Mouse (Mus musculus): ENCODE results near the gene Coro1c. TPM values are rescaled to one million over a fixed set of nuclear protein-coding genes. Genes with fewer than 3 reads are reported as not detected.

The Coro1c gene
- 10 to 100 TPM; 25.0 to 48.5 TPM for polyA plus RNA-seq (2012; fragmentation: generic; extraction: Trizol)

GRCm38 (mm10) chr5:113908592-113909441, at the start of gene Coro1c:
Gene Coro1c, minus strand, starts transcription at chr5:113908758.

GRCm38 (mm10) chr5:113832490-113832901, 76.1 kb downstream of the Coro1c start, which contains the start of gene Selplg:
Gene Selplg, minus strand, starts transcription at chr5:113832644.

GRCm38 (mm10) chr5:113800280-113800679, 108.3 kb downstream of the Coro1c start, which contains the start of gene Tmem119:
Gene Tmem119, minus strand, starts transcription at chr5:113800516.

Other genes starting within 250 kb of the Coro1c start
- not detected for gene 1700069L16Rik, start 184.0 kb downstream of the Coro1c start, polyA plus RNA-seq (2012; fragmentation: generic; extraction: Trizol)
- 1 to 10 TPM in 1 of 2 experiments, under 1 TPM in 1; 0.92 to 4.2 TPM for gene Ficd, start 173.0 kb downstream of the Coro1c start, polyA plus RNA-seq (2012; fragmentation: generic; extraction: Trizol)
- 10 to 100 TPM; 16.2 to 23.0 TPM for gene Sart3, start 136.2 kb downstream of the Coro1c start, polyA plus RNA-seq (2012; fragmentation: generic; extraction: Trizol)
- 100 to 1,000 TPM in 1 of 2 experiments, 10 to 100 TPM in 1; 55.5 to 104 TPM for gene Iscu, start 136.0 kb downstream of the Coro1c start, polyA plus RNA-seq (2012; fragmentation: generic; extraction: Trizol)
- 10 to 100 TPM in 1 of 2 experiments, 1 to 10 TPM in 1; 8.0 to 30.4 TPM for gene Tmem119, start 108.2 kb downstream of the Coro1c start, polyA plus RNA-seq (2012; fragmentation: generic; extraction: Trizol)
- gene Selplg, start 76.1 kb downstream of the Coro1c start, polyA plus RNA-seq (2012; fragmentation: generic; extraction: Trizol): not detected
- gene Ssh1, start 85.1 kb upstream of the Coro1c start, polyA plus RNA-seq (2012; fragmentation: generic; extraction: Trizol): 1 to 10 TPM in 1 of 2 experiments, under 1 TPM in 1; 0.90 to 4.2 TPM
- gene Dao, start 94.9 kb upstream of the Coro1c start, polyA plus RNA-seq (2012; fragmentation: generic; extraction: Trizol): under 1 TPM in 1 of 2 experiments, not detected in 1; 0.04 TPM
- gene Usp30, start 156.7 kb upstream of the Coro1c start, polyA plus RNA-seq (2012; fragmentation: generic; extraction: Trizol): 10 to 100 TPM in 1 of 2 experiments, 1 to 10 TPM in 1; 4.8 to 18.7 TPM
- gene Svop, start 182.8 kb upstream of the Coro1c start, polyA plus RNA-seq (2012; fragmentation: generic; extraction: Trizol): under 1 TPM; 0.04 to 0.05 TPM
- 1 to 10 TPM; 1.4 TPM for gene Alkbh2, start 219.5 kb upstream of the Coro1c start, polyA plus RNA-seq (2012; fragmentation: generic; extraction: Trizol)
- 1 to 10 TPM; 2.7 to 9.9 TPM for gene Ung, start 221.6 kb upstream of the Coro1c start, polyA plus RNA-seq (2012; fragmentation: generic; extraction: Trizol)
- gene Acacb, start 237.8 kb upstream of the Coro1c start, polyA plus RNA-seq (2012; fragmentation: generic; extraction: Trizol): under 1 TPM; 0.04 to 0.41 TPM

All from C3H10T1/2 (cell line).